Mouse (Mus musculus) kidney, embryonic 14.5 days (tissue): ENCODE measurements around the gene Mon2. TPM values are rescaled to one million over a fixed set of nuclear protein-coding genes. Genes with fewer than 3 reads are reported as not detected.

Experiments
- ATAC-seq: fragments of 200-750 bp; cut with Nextera tagmentation; 2 replicates; pipeline ENCODE4 v1.8.0; 2017; ENCODE audit warnings: moderate number of reproducible peaks, mild to moderate bottlenecking, moderate TSS enrichment, moderate library complexity; ENCODE audit not compliant: low FRiP score, low TSS enrichment
- H3K27ac ChIP-seq: fragments of 300-500 bp; sonication (generic); 2 replicates; pipeline ENCODE4 v1.5.1; 2014; ENCODE audit warnings: low read depth, mild to moderate bottlenecking, low read length, moderate library complexity, mixed read lengths
- H3K27me3 ChIP-seq: fragments of 300-500 bp; sonication (generic); 2 replicates; pipeline ENCODE4 v1.6.1; 2014; ENCODE audit warnings: mild to moderate bottlenecking, low read length; ENCODE audit not compliant: control insufficient read depth, insufficient read depth
- H3K36me3 ChIP-seq: fragments of 300-500 bp; sonication (generic); 2 replicates; pipeline ENCODE4 v1.6.1; 2014; ENCODE audit warnings: low read length, mixed read lengths; ENCODE audit not compliant: control insufficient read depth, insufficient read depth
- H3K4me1 ChIP-seq: fragments of 300-500 bp; sonication (generic); 2 replicates; pipeline ENCODE4 v1.6.1; 2014; ENCODE audit warnings: low read length, mixed read lengths; ENCODE audit not compliant: control insufficient read depth, insufficient read depth
- H3K4me2 ChIP-seq: fragments of 300-500 bp; sonication (generic); replicated peaks from 2 replicates; pipeline ENCODE4 v1.6.1; 2014; ENCODE audit warnings: low read depth, mild to moderate bottlenecking, low read length
- H3K4me3 ChIP-seq: fragments of 300-500 bp; sonication (generic); 2 replicates; pipeline ENCODE4 v1.5.1; 2014; ENCODE audit warnings: mild to moderate bottlenecking, low read length
- H3K9ac ChIP-seq: fragments of 300-500 bp; sonication (generic); 2 replicates; pipeline ENCODE4 v1.6.1; 2014; ENCODE audit warnings: low read depth, mild to moderate bottlenecking, low read length, moderate library complexity
- H3K9me3 ChIP-seq: fragments of 300-500 bp; sonication (generic); 2 replicates; pipeline ENCODE4 v1.6.1; 2016; ENCODE audit warnings: low read length; ENCODE audit not compliant: control insufficient read depth
- WGBS: fragments of 180-500 bp; shearing (Covaris S2); extraction: QIAGEN DNeasy Blood & Tissue Kit; methylation state at CpG from one replicate; pipeline ENCODE4 v1.1.7; 2014; 5-methylcytosine and 5-hydroxymethylcytosine counted together
- polyA plus RNA-seq: library from polyadenylated mRNA; unstranded; fragments of >200 nt; fragmentation: Nextera tagmentation; extraction: Ambion mirVana; gene quantifications from 2 replicates; pipeline ENCODE4 v1.2.1, GENCODE M21; 2014

Gene Mon2
- polyA plus RNA-seq, 1 experiment from 2014 or later, result 40.8 TPM

DNA sequence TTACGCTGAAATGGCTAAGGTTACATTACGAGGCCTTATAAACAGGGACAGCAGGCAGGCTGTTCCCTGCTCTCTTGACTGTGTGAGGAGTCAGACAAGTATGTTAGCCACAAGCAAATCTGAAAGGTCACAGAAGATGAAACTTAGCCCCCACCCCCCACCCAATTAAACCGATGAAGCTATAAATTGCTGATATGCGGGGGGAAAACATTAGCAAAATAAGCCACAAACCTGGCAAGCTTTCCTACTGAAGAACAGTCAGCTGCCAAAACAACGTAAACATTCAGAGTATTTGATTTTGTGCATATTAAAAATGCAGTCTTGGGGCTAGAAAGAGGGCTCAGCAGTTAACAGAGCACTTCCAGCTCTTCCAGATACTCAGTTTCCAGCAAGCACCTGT is 31.8 kb upstream of the Mon2 start:
- peaks cover 7% of the 10 kb centered on the region; the same call in 1 of the 2 replicates for H3K36me3 ChIP-seq
- no peak for ATAC-seq
- no peak overlapping the region for H3K27ac ChIP-seq
- H3K4me2 ChIP-seq, result no peak overlapping the region
- H3K9ac ChIP-seq, result no peak overlapping the region
- no peaks in the 10 kb centered on the region for H3K9me3 ChIP-seq
- H3K27me3 ChIP-seq, result no peaks in the 10 kb centered on the region
- H3K4me3 ChIP-seq, result no peak overlapping the region
- WGBS, result 86% methylated on average over 5 of the region's 5 CpGs
- H3K4me1 ChIP-seq, result no peaks in the 10 kb centered on the region

DNA sequence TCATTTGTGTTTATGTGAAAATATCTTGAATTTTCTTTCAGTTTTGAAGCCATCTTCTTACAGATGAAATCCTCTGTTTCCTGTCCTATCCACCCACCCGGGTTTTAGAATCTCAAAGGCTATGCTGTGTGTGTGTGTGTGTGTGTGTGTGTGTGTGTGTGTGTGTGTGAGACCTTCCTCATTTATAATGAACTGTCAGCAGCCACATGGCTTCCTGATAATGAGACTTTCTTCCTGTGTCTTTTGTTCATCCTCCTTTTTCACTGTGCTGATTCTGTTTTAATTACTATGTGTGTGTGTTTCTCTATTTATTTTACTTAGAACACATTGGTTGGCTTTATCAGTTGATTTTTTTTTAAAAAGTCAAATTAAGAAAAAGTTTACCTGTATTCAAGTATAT is 25.0 kb upstream of the Mon2 start:
- Histone ChIP-seq H3K9me3 (no peaks in the 10 kb centered on the region), H3K4me1 (no peaks in the 10 kb centered on the region), H3K4me3 (no peak overlapping the region), H3K9ac (no peak overlapping the region), H3K36me3 (no peaks in the 10 kb centered on the region), H3K27ac (no peak overlapping the region), H3K4me2 (no peak overlapping the region), H3K27me3 (no peaks in the 10 kb centered on the region)
- 76% methylated on average over 1 of the region's 1 CpGs for WGBS
- ATAC-seq, result no peak

DNA sequence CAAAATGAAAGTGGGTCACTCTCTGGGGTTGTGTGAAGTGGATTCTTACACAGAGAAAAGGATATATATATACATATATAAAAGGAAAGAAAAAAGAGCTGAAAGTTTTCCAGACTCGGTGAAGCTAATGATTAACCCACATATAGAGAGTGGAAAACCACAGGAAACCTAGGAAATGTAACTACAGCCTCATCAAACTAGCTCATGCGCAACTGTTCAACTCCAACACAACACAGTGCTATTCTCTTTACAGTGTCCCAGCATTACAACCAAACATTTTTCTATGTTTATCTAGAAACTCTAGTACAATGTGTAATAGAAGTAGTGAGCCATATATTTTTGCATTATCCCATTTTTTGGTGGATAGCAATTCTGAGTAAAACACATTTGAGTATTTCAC is 24.3 kb upstream of the Mon2 start:
- ATAC-seq, result no peak
- H3K27ac ChIP-seq, result no peak overlapping the region
- 74% methylated on average over 2 of the region's 2 CpGs for WGBS

DNA sequence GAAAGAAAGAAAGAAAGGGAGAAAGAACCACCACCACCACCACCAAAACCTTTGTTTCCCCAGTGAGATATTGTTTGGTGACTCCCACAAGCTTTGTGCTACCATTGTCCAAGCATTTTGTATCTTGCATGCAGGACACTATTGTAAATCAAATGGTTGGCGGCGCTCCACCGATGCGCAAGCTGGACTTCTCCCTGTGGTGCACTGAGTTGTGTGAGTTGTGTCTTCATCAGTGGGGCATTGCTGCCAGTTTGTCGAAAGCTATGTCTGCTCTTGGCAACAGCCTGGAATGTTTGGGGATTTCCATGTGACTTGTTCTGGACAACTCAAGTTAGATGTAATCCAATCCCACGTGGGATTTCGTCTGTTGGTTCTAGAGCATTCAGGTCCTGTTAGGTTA is 18.2 kb upstream of the Mon2 start:
- WGBS, result 81% methylated on average over 7 of the region's 7 CpGs

More for the DNA sequence above, 24.3 kb upstream of the Mon2 start:
- Histone ChIP-seq H3K27me3 (no peaks in the 10 kb centered on the region), H3K4me3 (no peak overlapping the region), H3K4me1 (no peaks in the 10 kb centered on the region), H3K9me3 (no peaks in the 10 kb centered on the region), H3K36me3 (no peaks in the 10 kb centered on the region), H3K9ac (no peak overlapping the region), H3K4me2 (no peak overlapping the region)

DNA sequence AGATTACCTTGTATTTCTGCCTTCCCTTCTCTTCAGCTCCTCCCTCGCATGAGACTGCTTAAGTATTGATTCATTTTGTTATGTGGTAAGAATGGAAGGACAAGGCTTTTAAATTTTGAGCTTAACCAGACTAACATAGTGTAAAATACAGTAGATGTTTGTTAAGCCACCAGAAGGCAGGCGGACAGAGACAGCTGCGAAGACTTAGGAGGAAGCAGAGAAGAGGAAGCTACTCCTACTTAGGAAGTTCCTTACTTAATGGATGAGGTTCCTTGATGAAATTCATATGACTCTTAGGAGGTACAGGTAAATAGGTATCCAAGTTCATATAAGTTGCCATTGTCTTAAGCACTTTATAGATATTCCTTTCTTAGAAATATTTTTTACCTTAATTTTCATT is 16.3 kb upstream of the Mon2 start:
- H3K9me3 ChIP-seq, result no peaks in the 10 kb centered on the region
- H3K27ac ChIP-seq, result no peak overlapping the region
- no peak overlapping the region for H3K9ac ChIP-seq
- no peak for ATAC-seq
- no peaks in the 10 kb centered on the region for H3K36me3 ChIP-seq
- no peak overlapping the region for H3K4me2 ChIP-seq
- 80% methylated on average over 3 of the region's 3 CpGs for WGBS
- H3K27me3 ChIP-seq, result no peaks in the 10 kb centered on the region
- no peak overlapping the region for H3K4me3 ChIP-seq
- no peaks in the 10 kb centered on the region for H3K4me1 ChIP-seq

More for the DNA sequence above, 18.2 kb upstream of the Mon2 start:
- Histone ChIP-seq H3K4me1 (no peaks in the 10 kb centered on the region), H3K9me3 (no peaks in the 10 kb centered on the region), H3K27me3 (no peaks in the 10 kb centered on the region), H3K9ac (no peak overlapping the region), H3K36me3 (no peaks in the 10 kb centered on the region), H3K4me3 (no peak overlapping the region), H3K27ac (no peak overlapping the region), H3K4me2 (no peak overlapping the region)
- no peak for ATAC-seq

DNA sequence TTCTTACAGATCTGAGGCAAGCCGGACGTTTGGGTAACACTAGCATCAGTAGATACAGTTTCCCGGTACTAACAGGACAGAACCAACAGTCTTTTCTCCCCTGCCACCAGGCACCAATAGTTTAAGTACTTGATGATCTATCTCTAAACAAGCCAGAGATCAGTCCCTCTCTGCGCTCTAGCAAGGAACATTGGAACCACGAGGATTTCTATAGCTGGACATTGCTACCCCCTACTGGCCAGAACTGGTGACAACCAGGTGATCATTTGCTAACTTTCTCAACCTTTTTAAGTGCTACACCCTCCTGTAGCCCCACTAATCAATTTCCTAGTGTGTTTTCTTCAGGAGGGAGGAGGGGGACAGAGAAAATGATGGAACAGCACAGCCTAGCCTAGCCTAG is 15.4 kb upstream of the Mon2 start:
- Histone ChIP-seq H3K4me2 (no peak overlapping the region), H3K4me3 (no peak overlapping the region), H3K27ac (no peak overlapping the region), H3K9ac (no peak overlapping the region), H3K4me1 (no peaks in the 10 kb centered on the region), H3K9me3 (no peaks in the 10 kb centered on the region), H3K36me3 (no peaks in the 10 kb centered on the region), H3K27me3 (no peaks in the 10 kb centered on the region)
- peak; percentile 76; the same call in 1 of the 2 replicates for ATAC-seq
- WGBS, result 30% methylated on average over 5 of the region's 5 CpGs

DNA sequence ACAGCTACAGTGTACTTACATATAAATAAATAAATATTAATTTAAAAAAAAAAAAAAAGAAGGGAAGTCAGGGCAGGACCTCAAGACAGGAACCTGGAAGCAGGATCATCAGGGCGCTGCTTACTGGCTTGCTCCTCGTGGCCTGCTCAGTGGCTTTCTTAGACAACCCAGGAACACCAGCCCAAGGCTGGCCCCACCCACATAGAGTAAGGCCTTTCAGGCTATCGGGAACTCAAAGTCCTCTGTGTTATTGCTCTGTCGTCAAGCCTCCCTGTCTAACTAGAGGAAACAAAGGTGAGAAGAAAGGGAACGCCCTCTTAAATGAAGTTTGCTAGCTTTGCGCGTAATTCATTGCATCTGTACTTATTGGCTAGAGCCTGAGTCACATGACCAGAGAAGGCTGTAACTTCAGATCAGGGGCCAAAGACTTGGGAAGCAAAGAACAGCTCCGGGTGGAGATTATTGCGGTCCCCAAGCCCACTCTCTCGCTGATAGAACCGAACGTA is 13.2 kb upstream of the Mon2 start:
- Histone ChIP-seq H3K9ac (no peak overlapping the region), H3K27ac (no peak overlapping the region), H3K9me3 (no peaks in the 10 kb centered on the region), H3K4me3 (no peak overlapping the region), H3K4me1 (no peaks in the 10 kb centered on the region), H3K27me3 (no peaks in the 10 kb centered on the region), H3K36me3 (no peaks in the 10 kb centered on the region), H3K4me2 (no peak overlapping the region)
- ATAC-seq, result no peak
- 81% methylated on average over 12 of the region's 12 CpGs for WGBS

DNA sequence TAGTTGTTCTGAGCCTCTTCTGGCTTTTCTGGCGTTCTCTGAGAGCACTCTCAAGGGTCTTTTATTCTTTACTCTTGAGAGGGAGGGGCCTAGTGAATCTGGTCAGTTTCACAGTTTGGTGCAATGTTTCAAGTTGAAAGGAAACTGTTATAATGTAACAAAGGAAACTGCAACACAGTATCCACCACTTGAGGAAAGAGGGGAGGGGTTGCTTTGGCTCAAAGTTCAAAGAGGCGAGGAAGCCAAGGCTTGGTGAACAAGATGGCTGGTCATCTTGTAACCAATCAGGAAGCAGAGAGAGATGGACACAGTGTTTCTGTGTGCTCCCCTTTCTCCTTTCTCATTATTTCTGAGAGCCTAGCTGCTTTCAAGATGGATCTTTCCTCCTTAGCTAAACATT is 10.5 kb upstream of the Mon2 start:
- H3K4me3 ChIP-seq, result no peak overlapping the region
- H3K9ac ChIP-seq, result no peak overlapping the region
- no peaks in the 10 kb centered on the region for H3K9me3 ChIP-seq
- H3K27me3 ChIP-seq, result no peaks in the 10 kb centered on the region
- H3K27ac ChIP-seq, result no peak overlapping the region
- 78% methylated on average over 2 of the region's 2 CpGs for WGBS
- H3K4me1 ChIP-seq, result no peaks in the 10 kb centered on the region
- no peak overlapping the region for H3K4me2 ChIP-seq
- ATAC-seq, result no peak
- no peaks in the 10 kb centered on the region for H3K36me3 ChIP-seq

DNA sequence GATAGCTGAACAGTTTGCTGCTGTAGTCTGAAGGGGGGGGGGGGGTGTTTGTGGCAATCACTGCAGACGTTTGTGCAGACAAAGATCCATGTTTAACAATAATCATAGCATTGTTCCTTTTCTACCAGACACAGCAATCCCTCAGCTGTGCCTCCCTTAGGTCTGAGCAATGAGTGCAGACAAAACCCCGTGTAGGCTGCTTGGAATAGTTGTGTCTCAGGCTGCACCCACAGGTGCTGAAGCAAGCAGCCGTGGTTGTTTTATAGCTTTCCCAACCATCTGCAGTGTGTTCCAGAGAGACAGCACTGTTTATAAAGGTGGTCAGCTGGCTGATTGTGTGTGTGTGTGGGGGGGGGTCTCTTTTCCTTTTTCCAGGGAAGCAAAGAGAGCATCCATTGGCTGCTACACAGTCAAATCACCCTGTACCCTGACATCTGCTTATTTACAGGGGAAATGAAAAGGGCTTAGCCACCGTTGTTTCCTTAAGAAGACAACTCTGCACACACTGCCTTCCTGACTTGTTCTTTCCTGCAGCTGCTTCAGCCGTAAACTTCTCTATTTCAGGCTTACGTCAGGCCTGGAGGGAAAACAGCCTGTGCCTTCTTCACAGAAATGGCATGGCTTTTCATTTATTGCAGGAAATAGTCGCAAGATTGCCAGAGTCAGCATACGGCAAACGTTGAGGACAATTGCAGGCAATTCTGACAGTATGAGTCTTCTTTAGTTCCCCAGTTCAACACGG is 8.8 kb upstream of the Mon2 start:
- Histone ChIP-seq H3K27me3 (no peaks in the 10 kb centered on the region), H3K4me2 (no peak overlapping the region), H3K4me1 (no peaks in the 10 kb centered on the region), H3K9me3 (no peaks in the 10 kb centered on the region), H3K9ac (no peak overlapping the region), H3K36me3 (no peaks in the 10 kb centered on the region), H3K4me3 (no peak overlapping the region), H3K27ac (no peak overlapping the region)
- 0 out of 2 replicates have a peak, but pooled peaks have one; percentile 16 for ATAC-seq
- WGBS, result 26% methylated on average over 10 of the region's 10 CpGs
